Mouse (Mus musculus) telencephalon, adult 2 months (tissue): Measurements from ENCODE around the gene Slc35d3.

Experiments used
- DNase-seq: peaks from one replicate; pipeline ENCODE4 v3.0.0-alpha.2; 2011; ENCODE audit warnings: low read depth, low spot score

The Slc35d3 gene

GRCm38 (mm10) chr10:19835887-19836710, 15.2 kb downstream of the Slc35d3 start:
- DNase-seq, result no peak

GRCm38 (mm10) chr10:19834222-19834621, 17.0 kb downstream of the Slc35d3 start:
- no peak for DNase-seq

GRCm38 (mm10) chr10:19831072-19831849, 20.0 kb downstream of the Slc35d3 start:
- no peak for DNase-seq

- DNase-seq, result no peak
Measured at GRCm38 (mm10) chr10:19820986-19821385, 30.3 kb downstream of the Slc35d3 start.

GRCm38 (mm10) chr10:19818723-19819355, 32.4 kb downstream of the Slc35d3 start:
- DNase-seq, result no peak

- DNase-seq, result no peak
Measured at GRCm38 (mm10) chr10:19815371-19815770, 35.9 kb downstream of the Slc35d3 start.

GRCm38 (mm10) chr10:19811436-19812172, 39.7 kb downstream of the Slc35d3 start:
- DNase-seq, result no peak

- no peak for DNase-seq
Measured at GRCm38 (mm10) chr10:19804763-19805162, 46.5 kb downstream of the Slc35d3 start.

- no peak for DNase-seq
Measured at GRCm38 (mm10) chr10:19802958-19803357, 48.3 kb downstream of the Slc35d3 start.
